Mouse (Mus musculus): ENCODE measurements at regions not wholly inside any gene's neighbourhood (a gene's known extent, or its start where the extent isn't known, plus 50 kb on each side); places are given as distances from the start of the nearest gene placed in this dataset.

GRCm38 (mm10) chr17:51321025-51321424, 141.9 kb upstream of the Tbc1d5 start:
- Histone ChIP-seq H3K9me3 (replicated peaks; ENCODE audit: control insufficient read depth, low read length) (no peaks in the 10 kb centered on the region), H3K9ac (replicated peaks; ENCODE audit: low read depth, low read length) (no peak overlapping the region), H3K4me1 (ENCODE audit: control insufficient read depth, insufficient read depth) (no peaks in the 10 kb centered on the region), H3K4me3 (ENCODE audit: low read depth, low read length) (no peak overlapping the region), H3K4me2 (ENCODE audit: low read depth, low read length) (no peak overlapping the region), H3K36me3 (replicated peaks; ENCODE audit: control insufficient read depth, insufficient read depth, low read length) (no peaks in the 10 kb centered on the region), H3K27me3 (ENCODE audit: control insufficient read depth, insufficient read depth, low read length) (no peaks in the 10 kb centered on the region), H3K27ac (ENCODE audit: low read depth) (no peak overlapping the region)
- WGBS: 77% methylated on average over 5 of the region's 5 CpGs
- TF ChIP-seq CTCF (IDR thresholded peaks at IDR 0.05; ENCODE audit: low read depth): no peak
- no peak for TF ChIP-seq EP300 (IDR thresholded peaks at IDR 0.05; ENCODE audit: low read depth)
- no peak for ATAC-seq (ENCODE audit: insufficient read depth, low read depth)
- DNase-seq (ENCODE audit: low spot score): no peak

GRCm38 (mm10) chr17:51304964-51305363, 125.8 kb upstream of the Tbc1d5 start:
- no peak overlapping the region for H3K9ac ChIP-seq (replicated peaks; ENCODE audit: low read depth, low read length)
- WGBS: 44% methylated on average over 14 of the region's 14 CpGs
- no peak overlapping the region for H3K27ac ChIP-seq (ENCODE audit: low read depth)
- ATAC-seq (ENCODE audit: insufficient read depth, low read depth): no peak
- H3K9me3 ChIP-seq (replicated peaks; ENCODE audit: control insufficient read depth, low read length): no peaks in the 10 kb centered on the region
- no peak overlapping the region for H3K4me3 ChIP-seq (ENCODE audit: low read depth, low read length)
- no peaks in the 10 kb centered on the region for H3K27me3 ChIP-seq (ENCODE audit: control insufficient read depth, insufficient read depth, low read length)
- no peak for DNase-seq (ENCODE audit: low spot score)
- TF ChIP-seq CTCF (IDR thresholded peaks at IDR 0.05; ENCODE audit: low read depth): no peak
- TF ChIP-seq EP300 (IDR thresholded peaks at IDR 0.05; ENCODE audit: low read depth): no peak
- no peaks in the 10 kb centered on the region for H3K4me1 ChIP-seq (ENCODE audit: control insufficient read depth, insufficient read depth)
- no peaks in the 10 kb centered on the region for H3K36me3 ChIP-seq (replicated peaks; ENCODE audit: control insufficient read depth, insufficient read depth, low read length)
- H3K4me2 ChIP-seq (ENCODE audit: low read depth, low read length): no peak overlapping the region

DNA sequence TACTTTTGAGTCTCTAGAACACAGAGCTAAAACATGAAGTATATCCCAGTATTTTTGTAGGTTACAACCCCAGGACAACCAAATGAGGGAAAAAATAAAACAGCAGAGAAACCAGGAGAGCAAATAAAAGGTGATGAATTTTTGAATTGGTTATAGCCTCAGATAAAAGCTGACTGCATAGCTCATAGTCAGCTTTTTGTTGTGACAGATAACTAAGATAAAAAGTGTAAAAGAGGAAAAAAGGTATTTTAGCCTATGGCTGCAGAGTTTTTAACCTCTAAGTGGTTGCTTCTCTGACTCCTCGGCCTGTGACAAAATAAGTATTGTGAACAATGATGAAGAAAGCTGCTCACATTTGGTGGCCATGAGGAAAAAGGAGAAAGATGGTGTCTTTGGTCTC, 111.6 kb upstream of the Tbc1d5 start:
- no peaks in the 10 kb centered on the region for H3K4me1 ChIP-seq (ENCODE audit: control insufficient read depth, insufficient read depth)
- no peak overlapping the region for H3K9ac ChIP-seq (replicated peaks; ENCODE audit: low read depth, low read length)
- WGBS: 84% methylated on average over 1 of the region's 1 CpGs
- H3K9me3 ChIP-seq (replicated peaks; ENCODE audit: control insufficient read depth, low read length): no peaks in the 10 kb centered on the region
- H3K27ac ChIP-seq (ENCODE audit: low read depth): no peak overlapping the region
- DNase-seq (ENCODE audit: low spot score) (no peak), ATAC-seq (ENCODE audit: insufficient read depth, low read depth) (no peak)
- H3K27me3 ChIP-seq (ENCODE audit: control insufficient read depth, insufficient read depth, low read length): no peaks in the 10 kb centered on the region
- H3K4me2 ChIP-seq (ENCODE audit: low read depth, low read length): no peak overlapping the region
- TF ChIP-seq EP300 (IDR thresholded peaks at IDR 0.05; ENCODE audit: low read depth): no peak
- TF ChIP-seq CTCF (IDR thresholded peaks at IDR 0.05; ENCODE audit: low read depth): no peak
- no peak overlapping the region for H3K4me3 ChIP-seq (ENCODE audit: low read depth, low read length)
- H3K36me3 ChIP-seq (replicated peaks; ENCODE audit: control insufficient read depth, insufficient read depth, low read length): no peaks in the 10 kb centered on the region

GRCm38 (mm10) chr17:51288751-51289150, 109.6 kb upstream of the Tbc1d5 start:
- Histone ChIP-seq H3K9me3 (replicated peaks; ENCODE audit: control insufficient read depth, low read length) (no peaks in the 10 kb centered on the region), H3K27ac (ENCODE audit: low read depth) (no peak overlapping the region), H3K4me3 (ENCODE audit: low read depth, low read length) (no peak overlapping the region), H3K4me2 (ENCODE audit: low read depth, low read length) (no peak overlapping the region), H3K36me3 (replicated peaks; ENCODE audit: control insufficient read depth, insufficient read depth, low read length) (no peaks in the 10 kb centered on the region), H3K27me3 (ENCODE audit: control insufficient read depth, insufficient read depth, low read length) (no peaks in the 10 kb centered on the region), H3K9ac (replicated peaks; ENCODE audit: low read depth, low read length) (no peak overlapping the region), H3K4me1 (ENCODE audit: control insufficient read depth, insufficient read depth) (no peaks in the 10 kb centered on the region)
- no peak for ATAC-seq (ENCODE audit: insufficient read depth, low read depth)
- DNase-seq (ENCODE audit: low spot score): no peak
- WGBS: 68% methylated on average over 7 of the region's 7 CpGs
- TF ChIP-seq EP300 (IDR thresholded peaks at IDR 0.05; ENCODE audit: low read depth): no peak
- peak; percentile 60 for TF ChIP-seq CTCF (IDR thresholded peaks at IDR 0.05; ENCODE audit: low read depth)

GRCm38 (mm10) chr17:51287878-51288277, 108.7 kb upstream of the Tbc1d5 start:
- Histone ChIP-seq H3K27ac (ENCODE audit: low read depth) (no peak overlapping the region), H3K9me3 (replicated peaks; ENCODE audit: control insufficient read depth, low read length) (no peaks in the 10 kb centered on the region), H3K9ac (replicated peaks; ENCODE audit: low read depth, low read length) (no peak overlapping the region), H3K4me3 (ENCODE audit: low read depth, low read length) (no peak overlapping the region), H3K4me1 (ENCODE audit: control insufficient read depth, insufficient read depth) (no peaks in the 10 kb centered on the region), H3K4me2 (ENCODE audit: low read depth, low read length) (no peak overlapping the region), H3K27me3 (ENCODE audit: control insufficient read depth, insufficient read depth, low read length) (no peaks in the 10 kb centered on the region), H3K36me3 (replicated peaks; ENCODE audit: control insufficient read depth, insufficient read depth, low read length) (no peaks in the 10 kb centered on the region)
- ATAC-seq (ENCODE audit: insufficient read depth, low read depth): no peak
- no peak for DNase-seq (ENCODE audit: low spot score)
- 75% methylated on average over 8 of the region's 8 CpGs for WGBS
- no peak for TF ChIP-seq EP300 (IDR thresholded peaks at IDR 0.05; ENCODE audit: low read depth)
- TF ChIP-seq CTCF (IDR thresholded peaks at IDR 0.05; ENCODE audit: low read depth): no peak

DNA sequence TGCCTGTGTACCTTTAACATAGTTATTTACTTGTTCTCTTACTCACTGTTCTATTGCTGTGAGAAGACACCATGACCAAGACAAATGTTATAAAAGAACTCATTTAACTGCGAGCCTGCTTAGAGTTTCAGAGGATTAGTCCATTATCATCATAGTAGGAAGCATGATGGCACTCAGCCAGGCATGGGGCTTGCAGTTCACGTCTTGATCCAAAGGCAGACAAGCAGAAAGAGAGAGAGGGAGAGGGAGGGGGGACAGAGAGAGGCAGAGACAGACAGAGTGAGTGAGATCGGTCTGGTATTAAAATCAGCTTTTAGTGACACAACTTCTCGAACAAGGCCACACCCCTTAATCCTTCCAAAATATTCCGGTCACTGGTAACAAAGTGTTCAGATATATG, 106.2 kb upstream of the Tbc1d5 start:
- ATAC-seq (ENCODE audit: insufficient read depth, low read depth): no peak
- Histone ChIP-seq H3K4me2 (ENCODE audit: low read depth, low read length) (no peak overlapping the region), H3K4me1 (ENCODE audit: control insufficient read depth, insufficient read depth) (no peaks in the 10 kb centered on the region)

More for the DNA sequence above, 106.2 kb upstream of the Tbc1d5 start:
- TF ChIP-seq EP300 (IDR thresholded peaks at IDR 0.05; ENCODE audit: low read depth): no peak
- no peak for TF ChIP-seq CTCF (IDR thresholded peaks at IDR 0.05; ENCODE audit: low read depth)
- 67% methylated on average over 5 of the region's 5 CpGs for WGBS
- Histone ChIP-seq H3K9me3 (replicated peaks; ENCODE audit: control insufficient read depth, low read length) (no peaks in the 10 kb centered on the region), H3K27me3 (ENCODE audit: control insufficient read depth, insufficient read depth, low read length) (no peaks in the 10 kb centered on the region), H3K9ac (replicated peaks; ENCODE audit: low read depth, low read length) (no peak overlapping the region), H3K4me3 (ENCODE audit: low read depth, low read length) (no peak overlapping the region), H3K36me3 (replicated peaks; ENCODE audit: control insufficient read depth, insufficient read depth, low read length) (no peaks in the 10 kb centered on the region), H3K27ac (ENCODE audit: low read depth) (no peak overlapping the region)
- no peak for DNase-seq (ENCODE audit: low spot score)
